Mouse (Mus musculus): ENCODE data around the gene Foxo1. TPM values are rescaled to one million over a fixed set of nuclear protein-coding genes. Genes with fewer than 3 reads are reported as not detected.

Foxo1 gene
- polyA plus RNA-seq, 1 experiment, result 7.5 TPM

- Histone ChIP-seq H3K27ac (ENCODE audit: insufficient read depth, low read length) (no peak overlapping the region), H3K4me3 (ENCODE audit: insufficient read depth, low read length) (no peak overlapping the region), H3K4me1 (ENCODE audit: control insufficient read depth, insufficient read depth, low read length) (no peaks in the 10 kb centered on the region)
- no peak for TF ChIP-seq POLR2A (IDR thresholded peaks at IDR 0.05; ENCODE audit: low read depth, low read length)
- TF ChIP-seq CTCF (IDR thresholded peaks at IDR 0.05; ENCODE audit: borderline replicate concordance, insufficient read depth, low read length), result no peak
Measured at GRCm38 (mm10) chr3:52281882-52282281, 13.7 kb downstream of the Foxo1 start.

GRCm38 (mm10) chr3:52282369-52282768, 14.2 kb downstream of the Foxo1 start:
- Histone ChIP-seq H3K4me3 (ENCODE audit: insufficient read depth, low read length) (no peak overlapping the region), H3K27ac (ENCODE audit: insufficient read depth, low read length) (no peak overlapping the region)
- TF ChIP-seq CTCF (IDR thresholded peaks at IDR 0.05; ENCODE audit: borderline replicate concordance, insufficient read depth, low read length) (no peak), POLR2A (IDR thresholded peaks at IDR 0.05; ENCODE audit: low read depth, low read length) (no peak)

GRCm38 (mm10) chr3:52283521-52283920, 15.4 kb downstream of the Foxo1 start:
- Histone ChIP-seq H3K27ac (ENCODE audit: insufficient read depth, low read length) (no peak overlapping the region), H3K4me1 (ENCODE audit: control insufficient read depth, insufficient read depth, low read length) (no peaks in the 10 kb centered on the region), H3K4me3 (ENCODE audit: insufficient read depth, low read length) (no peak overlapping the region)
- TF ChIP-seq POLR2A (IDR thresholded peaks at IDR 0.05; ENCODE audit: low read depth, low read length), result no peak
- TF ChIP-seq CTCF (IDR thresholded peaks at IDR 0.05; ENCODE audit: borderline replicate concordance, insufficient read depth, low read length), result no peak

More at GRCm38 (mm10) chr3:52282369-52282768, 14.2 kb downstream of the Foxo1 start:
- no peaks in the 10 kb centered on the region for H3K4me1 ChIP-seq (ENCODE audit: control insufficient read depth, insufficient read depth, low read length)

GRCm38 (mm10) chr3:52290811-52291210, 22.7 kb downstream of the Foxo1 start:
- no peak overlapping the region for H3K4me3 ChIP-seq (ENCODE audit: insufficient read depth, low read length)
- TF ChIP-seq POLR2A (IDR thresholded peaks at IDR 0.05; ENCODE audit: low read depth, low read length) (no peak), CTCF (IDR thresholded peaks at IDR 0.05; ENCODE audit: borderline replicate concordance, insufficient read depth, low read length) (no peak)
- H3K27ac ChIP-seq (ENCODE audit: insufficient read depth, low read length), result no peak overlapping the region
- no peaks in the 10 kb centered on the region for H3K4me1 ChIP-seq (ENCODE audit: control insufficient read depth, insufficient read depth, low read length)

GRCm38 (mm10) chr3:52292498-52292897, 24.4 kb downstream of the Foxo1 start:
- H3K4me3 ChIP-seq (ENCODE audit: insufficient read depth, low read length), result no peak overlapping the region
- TF ChIP-seq POLR2A (IDR thresholded peaks at IDR 0.05; ENCODE audit: low read depth, low read length) (no peak), CTCF (IDR thresholded peaks at IDR 0.05; ENCODE audit: borderline replicate concordance, insufficient read depth, low read length) (no peak)
- H3K4me1 ChIP-seq (ENCODE audit: control insufficient read depth, insufficient read depth, low read length), result no peaks in the 10 kb centered on the region; the same call in 1 of the 2 replicates
- no peak overlapping the region for H3K27ac ChIP-seq (ENCODE audit: insufficient read depth, low read length)

GRCm38 (mm10) chr3:52293946-52294345, 25.8 kb downstream of the Foxo1 start:
- Histone ChIP-seq H3K4me1 (ENCODE audit: control insufficient read depth, insufficient read depth, low read length) (no peaks in the 10 kb centered on the region; the same call in 1 of the 2 replicates), H3K4me3 (ENCODE audit: insufficient read depth, low read length) (no peak overlapping the region), H3K27ac (ENCODE audit: insufficient read depth, low read length) (no peak overlapping the region)
- TF ChIP-seq POLR2A (IDR thresholded peaks at IDR 0.05; ENCODE audit: low read depth, low read length) (no peak), CTCF (IDR thresholded peaks at IDR 0.05; ENCODE audit: borderline replicate concordance, insufficient read depth, low read length) (no peak)

GRCm38 (mm10) chr3:52295688-52296087, 27.6 kb downstream of the Foxo1 start:
- no peak for TF ChIP-seq POLR2A (IDR thresholded peaks at IDR 0.05; ENCODE audit: low read depth, low read length)
- no peak overlapping the region for H3K4me3 ChIP-seq (ENCODE audit: insufficient read depth, low read length)
- no peaks in the 10 kb centered on the region; the same call in 1 of the 2 replicates for H3K4me1 ChIP-seq (ENCODE audit: control insufficient read depth, insufficient read depth, low read length)
- no peak overlapping the region for H3K27ac ChIP-seq (ENCODE audit: insufficient read depth, low read length)

GRCm38 (mm10) chr3:52296224-52296760, 28.2 kb downstream of the Foxo1 start:
- no peak for TF ChIP-seq POLR2A (IDR thresholded peaks at IDR 0.05; ENCODE audit: low read depth, low read length)
- TF ChIP-seq CTCF (IDR thresholded peaks at IDR 0.05; ENCODE audit: borderline replicate concordance, insufficient read depth, low read length), result no peak
- Histone ChIP-seq H3K4me1 (ENCODE audit: control insufficient read depth, insufficient read depth, low read length) (no peaks in the 10 kb centered on the region; the same call in 1 of the 2 replicates), H3K4me3 (ENCODE audit: insufficient read depth, low read length) (no peak overlapping the region), H3K27ac (ENCODE audit: insufficient read depth, low read length) (no peak overlapping the region)

- no peak overlapping the region for H3K4me3 ChIP-seq (ENCODE audit: insufficient read depth, low read length)
- H3K4me1 ChIP-seq (ENCODE audit: control insufficient read depth, insufficient read depth, low read length), result no peaks in the 10 kb centered on the region; the same call in 1 of the 2 replicates
- no peak overlapping the region for H3K27ac ChIP-seq (ENCODE audit: insufficient read depth, low read length)
- TF ChIP-seq CTCF (IDR thresholded peaks at IDR 0.05; ENCODE audit: borderline replicate concordance, insufficient read depth, low read length) (no peak), POLR2A (IDR thresholded peaks at IDR 0.05; ENCODE audit: low read depth, low read length) (no peak)
Measured at GRCm38 (mm10) chr3:52297291-52298018, 29.3 kb downstream of the Foxo1 start.

- TF ChIP-seq CTCF (IDR thresholded peaks at IDR 0.05; ENCODE audit: borderline replicate concordance, insufficient read depth, low read length), result no peak
- no peak for TF ChIP-seq POLR2A (IDR thresholded peaks at IDR 0.05; ENCODE audit: low read depth, low read length)
- Histone ChIP-seq H3K27ac (ENCODE audit: insufficient read depth, low read length) (no peak overlapping the region), H3K4me3 (ENCODE audit: insufficient read depth, low read length) (no peak overlapping the region), H3K4me1 (ENCODE audit: control insufficient read depth, insufficient read depth, low read length) (no peaks in the 10 kb centered on the region; the same call in 1 of the 2 replicates)
Measured at GRCm38 (mm10) chr3:52298683-52299082, 30.5 kb downstream of the Foxo1 start.

Measured in embryonic fibroblast, embryonic 13.5 days (primary cell).